Mouse (Mus musculus) c-Kit-positive CD71-positive TER-119-negative erythroid progenitor cells, embryonic 14.5 days (primary cell): ENCODE data around the gene Ptgdr2.

Source experiments
- DNase-seq: peaks from one replicate; pipeline ENCODE4 v3.0.0-alpha.2; 2013; ENCODE audit warnings: low read depth

The Ptgdr2 gene

GRCm38 (mm10) chr19:10935029-10935428, 1.9 kb upstream of the Ptgdr2 start:
- no peak for DNase-seq

GRCm38 (mm10) chr19:10936077-10936476, 883 bp upstream of the Ptgdr2 start:
- no peak for DNase-seq

- DNase-seq: no peak
Measured at GRCm38 (mm10) chr19:10938771-10939170, 1.8 kb downstream of the Ptgdr2 start.

GRCm38 (mm10) chr19:10940097-10940800, 3.3 kb downstream of the Ptgdr2 start:
- DNase-seq: peak; percentile 61

- no peak for DNase-seq
Measured at GRCm38 (mm10) chr19:10940801-10941457, 4.0 kb downstream of the Ptgdr2 start.

GRCm38 (mm10) chr19:10943955-10944354, 7.0 kb downstream of the Ptgdr2 start:
- no peak for DNase-seq

GRCm38 (mm10) chr19:10946506-10946905, 9.5 kb downstream of the Ptgdr2 start:
- no peak for DNase-seq

- no peak for DNase-seq
Measured at GRCm38 (mm10) chr19:10947219-10947618, 10.3 kb downstream of the Ptgdr2 start.

- no peak for DNase-seq
Measured at GRCm38 (mm10) chr19:10948416-10948815, 11.5 kb downstream of the Ptgdr2 start.

GRCm38 (mm10) chr19:10949112-10949511, 12.2 kb downstream of the Ptgdr2 start, which contains the start of gene Ccdc86:
Ccdc86 (minus strand) TSS chr19:10949266.
- DNase-seq: peak; percentile 99

- DNase-seq: no peak
Measured at GRCm38 (mm10) chr19:10949558-10949957, 12.6 kb downstream of the Ptgdr2 start.

GRCm38 (mm10) chr19:10952021-10952939, 15.3 kb downstream of the Ptgdr2 start:
- DNase-seq: no peak

GRCm38 (mm10) chr19:10959085-10959977, 22.4 kb downstream of the Ptgdr2 start:
- DNase-seq: no peak

GRCm38 (mm10) chr19:10959978-10960346, 23.0 kb downstream of the Ptgdr2 start:
- no peak for DNase-seq

- DNase-seq: no peak
Measured at GRCm38 (mm10) chr19:10965721-10966120, 28.8 kb downstream of the Ptgdr2 start.

GRCm38 (mm10) chr19:10968578-10968977, 31.6 kb downstream of the Ptgdr2 start:
- DNase-seq: no peak

- DNase-seq: no peak
Measured at GRCm38 (mm10) chr19:10970457-10970856, 33.5 kb downstream of the Ptgdr2 start.

- no peak for DNase-seq
Measured at GRCm38 (mm10) chr19:10972660-10973059, 35.7 kb downstream of the Ptgdr2 start.

- DNase-seq: no peak
Measured at GRCm38 (mm10) chr19:10973187-10973586, 36.2 kb downstream of the Ptgdr2 start.

- DNase-seq: no peak
Measured at GRCm38 (mm10) chr19:10974238-10974865, 37.4 kb downstream of the Ptgdr2 start, which contains the start of gene Ms4a10. Ms4a10 (minus strand) TSS chr19:10974670.

GRCm38 (mm10) chr19:10975187-10975586, 38.2 kb downstream of the Ptgdr2 start:
- no peak for DNase-seq
